Mouse (Mus musculus): ENCODE results near the gene C530008M17Rik. TPM values are rescaled to one million over a fixed set of nuclear protein-coding genes. Genes with fewer than 3 reads are reported as not detected.

The C530008M17Rik gene
- polyA plus RNA-seq, 1 experiment: 42.0 TPM

DNA sequence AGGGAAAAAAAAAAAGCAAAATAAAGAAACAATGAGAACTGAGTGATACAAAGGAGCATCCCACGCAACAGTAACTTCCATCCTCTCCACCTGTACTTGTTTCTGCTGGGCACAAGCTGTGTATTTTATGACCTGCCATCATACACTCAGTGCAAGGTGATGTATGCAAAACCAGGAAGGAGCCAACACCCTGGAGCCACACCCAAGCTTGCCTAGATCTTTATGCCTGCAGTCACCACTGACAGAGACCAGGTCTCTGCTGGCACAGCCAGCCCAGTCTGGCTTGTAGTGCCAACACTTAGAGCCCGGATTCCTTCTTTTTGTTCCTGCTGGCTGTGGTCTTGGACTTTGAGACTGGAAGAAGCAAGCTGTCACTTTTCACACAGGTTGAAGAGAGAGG lies 185.5 kb downstream of the C530008M17Rik start:
- TF ChIP-seq FLI1 (IDR thresholded peaks at IDR 0.05; ENCODE audit: low read length): no peak
- no peak for TF ChIP-seq GATA1 (IDR thresholded peaks at IDR 0.05; ENCODE audit: borderline replicate concordance, low read length)
- H3K4me1 ChIP-seq: peaks cover 61% of the 10 kb centered on the region
- H3K4me3 ChIP-seq (replicated peaks): no peak overlapping the region
- H3K27me3 ChIP-seq (replicated peaks): no peaks in the 10 kb centered on the region
- peaks cover 72% of the 10 kb centered on the region for H3K36me3 ChIP-seq (replicated peaks; ENCODE audit: low read length)
- H3K9me3 ChIP-seq: no peaks in the 10 kb centered on the region

- H3K36me3 ChIP-seq (replicated peaks; ENCODE audit: low read length): peaks cover 82% of the 10 kb centered on the region
These were observed 187.1 kb downstream of the C530008M17Rik start for GRCm38 (mm10) chr5:76843448-76843847.

GRCm38 (mm10) chr5:76843851-76844419 lies 187.6 kb downstream of the C530008M17Rik start:
- peaks cover 85% of the 10 kb centered on the region for H3K36me3 ChIP-seq (replicated peaks; ENCODE audit: low read length)
- TF ChIP-seq GATA1 (IDR thresholded peaks at IDR 0.05; ENCODE audit: borderline replicate concordance, low read length) (no peak), FLI1 (IDR thresholded peaks at IDR 0.05; ENCODE audit: low read length) (no peak)
- no peaks in the 10 kb centered on the region for H3K9me3 ChIP-seq
- H3K4me3 ChIP-seq (replicated peaks): no peak overlapping the region
- peaks cover 80% of the 10 kb centered on the region for H3K4me1 ChIP-seq
- no peaks in the 10 kb centered on the region for H3K27me3 ChIP-seq (replicated peaks)

More at GRCm38 (mm10) chr5:76843448-76843847, 187.1 kb downstream of the C530008M17Rik start:
- Histone ChIP-seq H3K27me3 (replicated peaks) (no peaks in the 10 kb centered on the region), H3K4me3 (replicated peaks) (no peak overlapping the region), H3K4me1 (peaks cover 77% of the 10 kb centered on the region), H3K9me3 (no peaks in the 10 kb centered on the region)
- TF ChIP-seq GATA1 (IDR thresholded peaks at IDR 0.05; ENCODE audit: borderline replicate concordance, low read length) (no peak), FLI1 (IDR thresholded peaks at IDR 0.05; ENCODE audit: low read length) (no peak)

DNA sequence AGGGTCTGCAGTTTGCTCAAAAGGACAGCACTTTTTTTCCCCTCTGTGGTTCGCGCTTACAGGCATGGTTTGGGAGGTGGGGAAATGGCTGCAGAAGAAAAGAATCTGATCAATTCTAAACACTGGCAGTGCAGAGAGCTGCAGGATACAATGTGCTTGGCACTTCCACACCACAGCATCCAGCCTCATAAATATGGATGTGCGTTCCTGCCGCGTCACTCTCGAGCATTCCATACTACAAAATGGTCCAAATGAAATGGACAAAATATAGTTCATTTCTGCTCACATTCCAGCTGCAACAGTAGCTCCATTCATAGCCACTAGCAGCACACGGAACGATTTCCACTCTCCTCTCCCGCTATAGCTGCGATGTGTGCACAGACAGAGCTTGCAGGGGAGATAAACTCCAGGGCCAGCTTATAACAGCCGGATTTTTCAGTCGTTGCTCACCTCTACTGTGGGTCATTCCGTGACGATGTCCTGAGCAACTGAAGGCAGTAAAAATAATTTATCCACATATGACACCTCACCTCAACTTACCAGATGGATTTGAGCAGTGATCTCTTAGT lies 188.4 kb downstream of the C530008M17Rik start:
- H3K36me3 ChIP-seq (replicated peaks; ENCODE audit: low read length): peaks cover 84% of the 10 kb centered on the region
- no peak for TF ChIP-seq GATA1 (IDR thresholded peaks at IDR 0.05; ENCODE audit: borderline replicate concordance, low read length)
- no peak for TF ChIP-seq FLI1 (IDR thresholded peaks at IDR 0.05; ENCODE audit: low read length)

DNA sequence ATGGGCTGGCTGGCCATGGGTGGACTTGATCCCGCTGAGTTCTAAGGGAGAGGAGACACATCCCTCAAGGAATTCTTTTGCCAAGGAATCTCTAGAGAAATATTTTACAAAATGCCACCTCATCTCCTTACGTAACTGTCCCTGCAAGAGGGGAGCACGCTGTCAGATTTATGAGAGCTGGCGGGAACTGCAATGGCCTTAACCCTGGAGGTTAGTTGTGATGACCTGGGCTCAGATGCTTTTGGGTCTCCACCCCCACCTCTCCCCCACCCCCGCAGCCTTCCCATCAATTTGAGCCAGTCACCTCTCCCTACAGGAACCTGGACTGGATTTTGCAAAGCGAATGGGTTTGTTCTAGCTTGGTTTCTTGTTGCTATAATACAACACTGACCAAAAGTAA lies 190.8 kb downstream of the C530008M17Rik start:
- Histone ChIP-seq H3K36me3 (replicated peaks; ENCODE audit: low read length) (peaks cover 81% of the 10 kb centered on the region), H3K4me3 (replicated peaks) (no peak overlapping the region), H3K9me3 (no peaks in the 10 kb centered on the region), H3K27me3 (replicated peaks) (no peaks in the 10 kb centered on the region), H3K4me1 (peaks cover 75% of the 10 kb centered on the region)
- TF ChIP-seq GATA1 (IDR thresholded peaks at IDR 0.05; ENCODE audit: borderline replicate concordance, low read length) (no peak), FLI1 (IDR thresholded peaks at IDR 0.05; ENCODE audit: low read length) (no peak)

More for the DNA sequence above, 188.4 kb downstream of the C530008M17Rik start:
- no peak overlapping the region for H3K4me3 ChIP-seq (replicated peaks)
- no peaks in the 10 kb centered on the region for H3K9me3 ChIP-seq
- H3K27me3 ChIP-seq (replicated peaks): no peaks in the 10 kb centered on the region
- peaks cover 78% of the 10 kb centered on the region for H3K4me1 ChIP-seq

- Histone ChIP-seq H3K9me3 (peaks cover 5% of the 10 kb centered on the region), H3K36me3 (replicated peaks; ENCODE audit: low read length) (peaks cover 81% of the 10 kb centered on the region), H3K27me3 (replicated peaks) (no peaks in the 10 kb centered on the region), H3K4me1 (peaks cover 50% of the 10 kb centered on the region), H3K4me3 (replicated peaks) (no peak overlapping the region)
- TF ChIP-seq GATA1 (IDR thresholded peaks at IDR 0.05; ENCODE audit: borderline replicate concordance, low read length): no peak
- no peak for TF ChIP-seq FLI1 (IDR thresholded peaks at IDR 0.05; ENCODE audit: low read length)
These were observed 195.0 kb downstream of the C530008M17Rik start for GRCm38 (mm10) chr5:76851316-76851715.

DNA sequence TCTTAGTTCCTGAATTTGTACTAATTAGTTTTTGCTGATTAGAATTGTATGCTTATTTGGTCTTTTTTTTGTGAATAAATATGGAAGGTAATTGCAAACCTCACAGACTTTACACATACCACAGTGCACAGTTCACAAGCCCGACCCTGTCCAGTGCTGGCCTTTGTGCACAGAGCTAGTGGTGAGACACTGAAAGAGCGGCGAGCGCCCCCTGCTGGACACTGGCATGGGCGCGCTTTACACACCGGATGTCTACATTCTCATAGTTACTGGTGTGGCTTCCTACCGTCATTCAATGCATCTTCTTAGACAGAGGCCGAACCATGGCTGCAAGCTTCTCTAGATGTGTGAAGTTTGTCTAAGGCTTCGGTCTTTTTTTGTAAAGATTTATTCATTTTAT lies 197.2 kb downstream of the C530008M17Rik start:
- Histone ChIP-seq H3K4me1 (peaks cover 28% of the 10 kb centered on the region), H3K4me3 (replicated peaks) (no peak overlapping the region), H3K9me3 (peaks cover 20% of the 10 kb centered on the region), H3K36me3 (replicated peaks; ENCODE audit: low read length) (peaks cover 84% of the 10 kb centered on the region), H3K27me3 (replicated peaks) (peaks cover 2% of the 10 kb centered on the region)
- TF ChIP-seq FLI1 (IDR thresholded peaks at IDR 0.05; ENCODE audit: low read length): no peak
- no peak for TF ChIP-seq GATA1 (IDR thresholded peaks at IDR 0.05; ENCODE audit: borderline replicate concordance, low read length)

DNA sequence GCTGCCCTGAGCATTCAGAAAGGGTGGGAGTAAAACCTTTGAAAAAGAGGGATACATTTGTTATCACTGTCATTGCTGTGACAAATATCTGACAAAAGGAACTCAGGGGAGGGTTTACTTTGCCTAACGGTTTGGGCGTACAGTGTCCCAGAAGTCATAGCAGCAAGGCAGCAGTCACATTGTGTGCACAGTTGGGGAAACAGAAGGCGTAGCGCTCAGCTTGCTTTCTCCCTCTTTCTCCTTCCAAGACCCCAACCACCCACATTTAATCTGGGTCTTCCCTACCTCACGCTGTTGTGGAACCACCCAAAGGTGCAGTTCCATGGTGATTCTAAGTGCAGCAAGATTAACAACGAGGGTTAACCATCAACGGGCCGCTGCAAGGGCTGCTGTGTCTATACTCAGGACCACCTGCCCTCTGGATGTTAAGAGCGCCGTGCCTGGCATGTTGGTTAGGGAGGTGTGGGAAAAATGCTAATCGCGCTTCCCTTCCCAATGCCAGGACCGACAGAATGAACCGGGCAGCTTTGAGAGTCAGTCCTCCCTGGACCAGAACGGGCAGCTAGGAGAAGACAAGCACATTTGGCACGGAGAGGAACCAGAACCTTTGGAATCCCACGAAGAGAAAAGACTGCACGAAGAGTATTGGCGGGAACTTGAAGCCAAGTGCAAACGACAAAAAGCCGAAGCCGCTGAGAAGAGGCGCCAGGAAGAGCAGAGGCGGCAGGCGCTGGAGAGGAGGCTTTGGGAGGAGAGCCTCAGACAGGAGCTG lies 199.7 kb downstream of the C530008M17Rik start:
- TF ChIP-seq GATA1 (IDR thresholded peaks at IDR 0.05; ENCODE audit: borderline replicate concordance, low read length) (no peak), FLI1 (IDR thresholded peaks at IDR 0.05; ENCODE audit: low read length) (no peak)
- H3K4me3 ChIP-seq (replicated peaks): no peak overlapping the region
- H3K9me3 ChIP-seq: peaks cover 20% of the 10 kb centered on the region
- peaks cover 9% of the 10 kb centered on the region for H3K4me1 ChIP-seq
- peaks cover 2% of the 10 kb centered on the region for H3K27me3 ChIP-seq (replicated peaks)
- peaks cover 86% of the 10 kb centered on the region for H3K36me3 ChIP-seq (replicated peaks; ENCODE audit: low read length)

DNA sequence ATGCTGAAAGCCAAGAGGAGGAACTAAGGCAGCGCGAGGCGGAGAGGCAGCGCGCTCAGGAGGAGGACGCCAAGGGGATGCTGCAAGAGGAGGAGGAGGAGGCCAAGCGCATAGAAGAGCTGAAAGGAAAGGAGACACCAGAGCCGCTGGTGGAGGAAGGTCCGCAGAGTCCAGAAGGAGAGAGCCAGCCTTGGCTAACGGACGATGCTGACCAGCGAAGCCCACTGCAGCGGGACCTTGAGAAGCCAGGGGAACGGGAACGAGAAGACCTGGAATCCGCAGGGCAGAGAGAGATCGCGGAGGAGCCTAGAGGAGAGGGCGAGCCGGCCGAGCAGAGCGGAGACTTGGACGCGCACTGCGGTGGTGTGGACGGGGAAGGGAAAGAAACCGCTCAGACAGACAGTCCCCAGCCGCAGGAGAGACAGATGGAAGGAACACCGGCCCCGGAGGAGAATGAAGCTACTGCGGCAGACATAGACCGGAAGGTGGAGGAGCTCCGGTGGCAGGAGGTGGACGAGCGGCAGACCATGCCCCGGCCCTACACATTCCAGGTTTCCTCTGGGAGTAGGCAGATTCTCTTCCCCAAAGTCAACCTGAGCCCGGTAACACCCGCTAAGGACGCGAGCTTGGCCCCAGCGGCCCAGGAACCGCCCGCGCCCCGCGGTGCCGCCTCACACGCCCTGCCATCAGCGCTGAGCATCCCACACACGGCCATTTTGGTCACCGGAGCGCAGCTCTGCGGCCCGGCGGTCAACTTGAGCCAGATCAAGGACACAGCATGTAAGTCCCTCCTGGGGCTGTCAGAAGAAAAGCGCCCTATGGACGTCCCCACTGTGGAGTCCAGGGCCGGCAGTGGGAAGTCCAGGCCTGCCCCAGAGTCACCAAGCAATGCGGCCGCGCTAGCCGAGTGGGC lies 201.0 kb downstream of the C530008M17Rik start:
- peaks cover 7% of the 10 kb centered on the region for H3K4me1 ChIP-seq
- peaks cover 2% of the 10 kb centered on the region for H3K27me3 ChIP-seq (replicated peaks)
- peak overlapping the region; percentile 10 for H3K4me3 ChIP-seq (replicated peaks)
- no peak for TF ChIP-seq FLI1 (IDR thresholded peaks at IDR 0.05; ENCODE audit: low read length)
- no peak for TF ChIP-seq GATA1 (IDR thresholded peaks at IDR 0.05; ENCODE audit: borderline replicate concordance, low read length)
- peaks cover 81% of the 10 kb centered on the region for H3K36me3 ChIP-seq (replicated peaks; ENCODE audit: low read length)
- peaks cover 20% of the 10 kb centered on the region for H3K9me3 ChIP-seq
